Mouse (Mus musculus) liver, adult 2 months (tissue): ENCODE data around the gene Kcnj6.

Experiments used
- CTCF ChIP-seq: fragments of 200-500 bp; IDR thresholded peaks from 2 replicates; pipeline ENCODE4 v1.5.1; 2011; ENCODE audit warnings: low read depth, low read length, control low read depth
- POLR2A ChIP-seq: fragments of 200-500 bp; IDR thresholded peaks from 2 replicates; pipeline ENCODE4 v1.6.1; 2011; ENCODE audit warnings: low read length, control low read depth; ENCODE audit not compliant: insufficient read depth; ENCODE audit errors: extremely low read depth

DNA sequence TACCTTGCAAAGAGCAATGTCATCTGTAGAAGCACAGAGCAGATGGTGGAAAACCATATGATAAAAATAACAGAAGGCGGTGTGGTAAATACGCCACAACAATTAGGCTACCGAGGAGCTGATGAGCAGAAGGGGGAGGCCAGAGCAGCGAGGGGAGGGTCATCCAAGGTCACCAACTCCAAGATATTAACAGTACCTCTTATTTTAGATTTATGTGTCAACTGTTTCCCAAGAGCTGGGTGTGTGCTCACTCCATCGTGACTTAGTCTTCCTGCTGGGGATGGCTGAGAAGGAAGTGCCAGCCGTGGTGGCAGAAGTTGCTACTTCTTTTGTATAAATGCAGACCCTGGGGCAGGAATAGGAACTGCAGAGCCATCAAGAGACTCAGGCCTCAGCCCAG lies 28.6 kb downstream of the Kcnj6 start:
- no peak for TF ChIP-seq POLR2A
- TF ChIP-seq CTCF, result no peak
